Mouse (Mus musculus): ENCODE data around the gene Pik3r2. TPM values are rescaled to one million over a fixed set of nuclear protein-coding genes. Genes with fewer than 3 reads are reported as not detected.

Pik3r2 gene
- polyA plus RNA-seq, 1 experiment from 2014 or later, result 58.1 TPM

GRCm38 (mm10) chr8:70798281-70798680 is 21.8 kb upstream of the Pik3r2 start:
- no peaks in the 10 kb centered on the region for H3K36me3 ChIP-seq
- no peak overlapping the region for H3K9ac ChIP-seq
- H3K9me3 ChIP-seq, result no peaks in the 10 kb centered on the region
- no peak overlapping the region for H3K27ac ChIP-seq
- peak overlapping the region; percentile 55 for H3K4me3 ChIP-seq (replicated peaks)
- peaks cover 18% of the 10 kb centered on the region for H3K4me1 ChIP-seq
- no peak for ATAC-seq (ENCODE audit: insufficient read depth, low FRiP score, low read depth)
- 12% methylated on average over 15 of the region's 15 CpGs for whole genome bisulfite sequencing
- H3K27me3 ChIP-seq (replicated peaks), result peaks cover 14% of the 10 kb centered on the region
- peak overlapping the region; percentile 94 for H3K4me2 ChIP-seq

DNA sequence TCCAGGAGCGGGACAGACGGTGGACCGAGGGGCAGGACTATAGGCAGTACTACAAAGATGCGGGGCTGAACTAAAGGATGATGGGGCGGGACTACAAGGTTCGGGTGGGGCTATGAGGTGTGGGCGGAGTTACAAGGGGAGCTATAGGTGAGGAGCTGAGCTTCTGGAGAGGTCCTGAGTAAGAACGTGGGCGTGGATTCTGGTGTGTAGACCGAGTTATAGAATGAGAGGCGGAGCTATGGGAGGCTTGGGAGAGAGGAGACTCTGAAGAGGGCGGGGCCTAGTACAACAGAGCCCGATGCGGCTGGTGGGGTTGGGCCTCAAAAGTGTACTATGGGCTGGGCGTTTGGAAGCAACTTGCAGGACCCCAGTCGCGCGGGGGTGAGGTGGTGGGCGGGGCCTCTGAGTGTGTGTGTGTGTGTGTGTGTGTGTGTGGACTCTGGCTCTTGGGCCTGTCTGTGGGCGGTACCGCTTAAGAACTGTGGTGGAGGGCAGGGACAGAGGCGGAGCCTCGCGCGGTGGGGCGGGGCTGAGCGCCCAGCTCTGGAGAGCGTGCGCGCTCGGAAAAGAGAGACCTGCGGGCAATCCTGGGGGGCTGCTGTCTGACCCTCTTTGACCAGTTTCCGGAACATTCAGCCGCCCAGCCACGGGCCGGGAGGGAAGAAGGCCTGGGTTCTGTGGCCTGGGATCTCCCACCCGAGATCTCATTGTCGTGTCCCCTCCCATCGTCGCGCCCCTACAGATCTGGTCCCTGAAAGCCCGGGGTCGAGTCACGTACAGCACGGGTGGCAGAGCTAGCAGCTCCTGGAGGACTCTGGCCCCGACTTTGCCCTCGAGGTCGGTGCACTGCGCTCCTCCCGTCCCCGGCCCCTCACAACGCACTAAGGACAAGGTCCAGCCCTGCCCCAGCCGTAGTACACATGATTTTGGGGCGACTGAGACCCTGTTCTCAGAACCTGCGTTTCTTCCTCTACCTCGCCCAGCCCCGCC is 20.9 kb upstream of the Pik3r2 start:
- ATAC-seq (ENCODE audit: insufficient read depth, low FRiP score, low read depth), result peak; percentile 87
- Histone ChIP-seq H3K27me3 (replicated peaks) (peaks cover 14% of the 10 kb centered on the region), H3K4me1 (peaks cover 26% of the 10 kb centered on the region), H3K36me3 (no peaks in the 10 kb centered on the region), H3K27ac (peak overlapping the region; percentile 54; the same call in 1 of the 2 replicates), H3K4me2 (peak overlapping the region; percentile 94), H3K9ac (0 out of 2 replicates have a peak overlapping the region, but pooled peaks have one; percentile 4), H3K4me3 (replicated peaks) (peak overlapping the region; percentile 55), H3K9me3 (no peaks in the 10 kb centered on the region)
- under 1% methylated on average over 56 of the region's 57 CpGs for WGBS

DNA sequence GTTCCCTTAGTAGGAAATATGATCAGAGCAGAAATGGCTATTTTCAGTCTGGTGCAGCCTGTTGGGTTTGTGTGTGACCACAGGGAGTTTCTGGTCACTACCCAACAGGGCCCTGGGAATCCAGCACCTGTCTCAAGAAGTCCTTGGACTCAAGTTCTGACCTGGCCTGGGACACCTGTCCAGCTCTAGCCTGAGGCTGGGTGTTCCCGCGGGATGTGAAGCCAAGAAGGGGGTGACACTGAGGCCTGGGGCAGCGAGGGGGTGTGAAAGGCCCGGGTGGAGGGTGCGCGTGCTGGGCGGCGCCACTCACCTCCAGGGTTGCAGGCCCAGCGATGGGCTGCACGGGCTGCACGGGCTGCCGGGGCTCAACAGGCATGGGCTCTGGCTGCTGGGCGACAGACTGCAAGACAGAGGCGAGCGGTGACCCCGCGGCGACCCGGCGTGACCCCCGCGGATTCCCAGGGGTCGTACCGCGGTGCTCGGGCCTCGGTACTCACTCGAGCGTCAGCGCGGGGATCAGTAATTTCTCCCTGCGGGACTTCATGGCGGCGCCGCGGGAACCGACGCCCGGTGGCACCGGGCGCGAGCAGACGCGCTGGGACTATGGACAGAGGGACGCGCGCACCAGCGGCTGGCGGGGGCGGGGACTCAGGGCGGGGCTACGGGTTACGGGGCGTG is 20.0 kb upstream of the Pik3r2 start:
- H3K4me3 ChIP-seq (replicated peaks), result peak overlapping the region; percentile 55
- no peaks in the 10 kb centered on the region for H3K36me3 ChIP-seq
- H3K9me3 ChIP-seq, result no peaks in the 10 kb centered on the region
- no peak for ATAC-seq (ENCODE audit: insufficient read depth, low FRiP score, low read depth)
- H3K27me3 ChIP-seq (replicated peaks), result peaks cover 14% of the 10 kb centered on the region
- WGBS, result 4% methylated on average over 54 of the region's 54 CpGs
- H3K4me1 ChIP-seq, result peaks cover 31% of the 10 kb centered on the region
- H3K9ac ChIP-seq, result peak overlapping the region; percentile 40; the same call in 1 of the 2 replicates
- H3K27ac ChIP-seq, result peak overlapping the region; percentile 52
- peak overlapping the region; percentile 94 for H3K4me2 ChIP-seq

DNA sequence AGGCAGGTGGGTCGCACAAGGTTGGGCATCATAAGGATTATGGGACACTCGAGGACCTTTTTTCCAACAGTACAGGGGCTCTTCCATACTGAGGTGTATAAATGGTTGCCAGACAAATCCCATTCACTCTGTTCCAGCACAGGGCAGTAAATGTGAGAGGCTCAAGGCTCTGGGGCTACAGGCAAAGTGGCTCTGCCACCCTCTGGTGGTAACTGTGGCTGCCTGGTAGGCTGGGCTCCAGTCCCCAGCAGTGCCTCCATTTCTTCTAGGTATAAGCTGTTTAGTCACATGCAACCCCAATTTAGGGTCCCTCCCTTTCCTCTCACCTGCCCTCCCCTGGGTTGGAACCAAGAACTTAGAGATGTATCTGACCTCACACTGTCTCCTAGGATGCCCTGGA is 18.9 kb upstream of the Pik3r2 start:
- no peak overlapping the region for H3K9ac ChIP-seq
- no peaks in the 10 kb centered on the region for H3K36me3 ChIP-seq
- 87% methylated on average over 2 of the region's 2 CpGs for WGBS
- peak overlapping the region; percentile 42; the same call in 1 of the 2 replicates for H3K27ac ChIP-seq
- H3K9me3 ChIP-seq, result no peaks in the 10 kb centered on the region
- H3K4me3 ChIP-seq (replicated peaks), result no peak overlapping the region
- peaks cover 43% of the 10 kb centered on the region for H3K4me1 ChIP-seq
- peak overlapping the region; percentile 94; the same call in 1 of the 2 replicates for H3K4me2 ChIP-seq
- H3K27me3 ChIP-seq (replicated peaks), result peaks cover 10% of the 10 kb centered on the region
- no peak for ATAC-seq (ENCODE audit: insufficient read depth, low FRiP score, low read depth)

DNA sequence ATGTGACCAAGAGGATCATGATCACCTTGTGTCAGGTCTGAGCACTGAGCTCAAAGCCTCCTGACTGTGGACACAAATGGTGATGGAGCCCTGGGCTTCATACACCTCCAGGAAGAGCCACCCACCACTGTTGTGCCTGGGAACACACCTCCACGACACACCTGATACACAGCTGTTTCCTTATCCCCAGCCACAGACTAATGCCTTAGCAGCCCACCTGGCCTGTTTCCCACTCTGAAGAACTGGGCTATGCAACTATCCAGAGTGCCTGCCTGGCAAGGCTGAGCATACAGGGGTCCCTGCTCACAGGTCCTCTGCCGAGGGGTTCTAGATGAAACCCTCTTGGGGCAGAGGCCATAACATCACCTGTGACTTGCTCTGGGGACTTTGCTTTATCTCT is 17.7 kb upstream of the Pik3r2 start:
- Histone ChIP-seq H3K27ac (peak overlapping the region; percentile 31; the same call in 1 of the 2 replicates), H3K4me3 (replicated peaks) (no peak overlapping the region), H3K9ac (no peak overlapping the region), H3K36me3 (no peaks in the 10 kb centered on the region), H3K4me1 (peaks cover 43% of the 10 kb centered on the region), H3K9me3 (no peaks in the 10 kb centered on the region), H3K27me3 (replicated peaks) (peaks cover 5% of the 10 kb centered on the region), H3K4me2 (no peak overlapping the region; the same call in 1 of the 2 replicates)
- ATAC-seq (ENCODE audit: insufficient read depth, low FRiP score, low read depth), result no peak
- 69% methylated on average over 2 of the region's 2 CpGs for WGBS

DNA sequence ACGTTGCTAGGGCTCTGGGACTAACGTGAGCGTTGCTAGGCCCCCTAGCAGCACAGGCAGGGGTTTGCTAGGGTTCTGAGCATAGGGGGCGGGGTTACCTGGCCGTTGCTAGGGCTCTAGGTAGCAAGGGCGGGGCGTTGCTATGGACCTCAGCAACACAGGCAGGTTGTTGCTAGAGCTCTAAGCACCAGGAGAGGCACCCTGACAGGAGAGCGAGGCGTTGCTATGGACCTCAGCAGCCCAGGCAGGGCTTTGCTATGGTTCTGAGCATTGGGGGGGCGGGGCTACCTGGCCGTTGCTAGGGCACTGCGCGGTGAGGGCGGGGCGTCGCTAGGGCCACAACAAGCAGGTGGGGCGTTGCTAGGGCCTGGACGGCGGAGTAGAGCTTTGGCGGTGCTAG is 16.2 kb upstream of the Pik3r2 start:
- WGBS, result under 1% methylated on average over 18 of the region's 20 CpGs
- Histone ChIP-seq H3K9me3 (no peaks in the 10 kb centered on the region), H3K4me2 (peak overlapping the region; percentile 96), H3K36me3 (0 out of 2 replicates have a peak, but pooled peaks cover 7% of the 10 kb centered on the region), H3K9ac (no peak overlapping the region), H3K27me3 (replicated peaks) (no peaks in the 10 kb centered on the region), H3K4me3 (replicated peaks) (peak overlapping the region; percentile 75), H3K4me1 (peaks cover 37% of the 10 kb centered on the region), H3K27ac (peak overlapping the region; percentile 85)
- ATAC-seq (ENCODE audit: insufficient read depth, low FRiP score, low read depth), result peak; percentile 48

- Histone ChIP-seq H3K9ac (peak overlapping the region; percentile 88; the same call in 1 of the 2 replicates), H3K27ac (peak overlapping the region; percentile 85), H3K4me3 (replicated peaks) (peak overlapping the region; percentile 75), H3K4me1 (peaks cover 35% of the 10 kb centered on the region), H3K4me2 (peak overlapping the region; percentile 96), H3K36me3 (peaks cover 12% of the 10 kb centered on the region; the same call in 1 of the 2 replicates), H3K27me3 (replicated peaks) (no peaks in the 10 kb centered on the region), H3K9me3 (no peaks in the 10 kb centered on the region)
- ATAC-seq (ENCODE audit: insufficient read depth, low FRiP score, low read depth), result peak; percentile 70
- 3% methylated on average over 57 of the region's 58 CpGs for whole genome bisulfite sequencing
Observed at GRCm38 (mm10) chr8:70791975-70792691, 15.6 kb upstream of the Pik3r2 start.

GRCm38 (mm10) chr8:70791294-70791701 is 14.8 kb upstream of the Pik3r2 start:
- H3K36me3 ChIP-seq, result peaks cover 20% of the 10 kb centered on the region
- 50% methylated on average over 7 of the region's 7 CpGs for WGBS
- ATAC-seq (ENCODE audit: insufficient read depth, low FRiP score, low read depth), result no peak
- peaks cover 31% of the 10 kb centered on the region for H3K4me1 ChIP-seq
- no peaks in the 10 kb centered on the region for H3K27me3 ChIP-seq (replicated peaks)
- H3K27ac ChIP-seq, result peak overlapping the region; percentile 85; the same call in 1 of the 2 replicates
- peak overlapping the region; percentile 75 for H3K4me3 ChIP-seq (replicated peaks)
- H3K9me3 ChIP-seq, result no peaks in the 10 kb centered on the region
- H3K9ac ChIP-seq, result peak overlapping the region; percentile 88; the same call in 1 of the 2 replicates
- peak overlapping the region; percentile 96 for H3K4me2 ChIP-seq

GRCm38 (mm10) chr8:70790846-70791245 is 14.3 kb upstream of the Pik3r2 start:
- Histone ChIP-seq H3K4me3 (replicated peaks) (peak overlapping the region; percentile 75), H3K27ac (peak overlapping the region; percentile 65; the same call in 1 of the 2 replicates)

DNA sequence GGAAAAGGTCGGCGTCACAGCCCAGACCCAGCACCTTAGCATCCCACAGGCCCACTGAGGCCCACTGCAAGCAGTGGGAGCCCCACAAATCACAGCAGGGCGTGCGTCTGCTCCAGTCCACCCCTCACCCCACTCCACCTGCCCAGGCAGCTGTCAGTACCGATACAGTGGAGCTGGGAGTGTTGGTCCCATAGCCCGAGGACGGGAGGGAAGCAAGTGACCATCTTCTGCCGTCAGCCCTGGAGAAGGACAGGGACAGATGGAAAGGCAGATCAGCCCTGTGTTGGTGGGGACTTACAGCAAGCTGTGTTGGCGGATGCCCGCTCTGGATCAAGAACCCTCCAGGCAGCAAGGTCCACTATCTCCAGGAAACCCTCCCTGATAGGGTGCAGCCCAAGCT is 12.5 kb upstream of the Pik3r2 start:
- Histone ChIP-seq H3K4me3 (replicated peaks) (no peak overlapping the region), H3K4me2 (no peak overlapping the region), H3K27me3 (replicated peaks) (no peaks in the 10 kb centered on the region), H3K4me1 (peaks cover 31% of the 10 kb centered on the region), H3K36me3 (peaks cover 36% of the 10 kb centered on the region), H3K27ac (no peak overlapping the region), H3K9ac (no peak overlapping the region), H3K9me3 (no peaks in the 10 kb centered on the region)
- 82% methylated on average over 10 of the region's 10 CpGs for WGBS
- ATAC-seq (ENCODE audit: insufficient read depth, low FRiP score, low read depth), result no peak

More at GRCm38 (mm10) chr8:70790846-70791245, 14.3 kb upstream of the Pik3r2 start:
- Histone ChIP-seq H3K4me2 (peak overlapping the region; percentile 96), H3K36me3 (peaks cover 24% of the 10 kb centered on the region), H3K27me3 (replicated peaks) (no peaks in the 10 kb centered on the region), H3K4me1 (peaks cover 31% of the 10 kb centered on the region), H3K9ac (no peak overlapping the region), H3K9me3 (no peaks in the 10 kb centered on the region)
- ATAC-seq (ENCODE audit: insufficient read depth, low FRiP score, low read depth), result no peak
- WGBS, result 55% methylated on average over 8 of the region's 8 CpGs

All from stomach, embryonic 15.5 days (tissue).